Mouse (Mus musculus) left cerebral cortex, adult 2 months (tissue): ENCODE measurements around the gene Twist2. TPM values are rescaled to one million over a fixed set of nuclear protein-coding genes. Genes with fewer than 3 reads are reported as not detected.
A peak's percentile ranks its signal among the peaks of the same experiment; 100 is the strongest.

Source experiments
- DNase-seq, 2 experiments: peaks; one replicate each; pipeline ENCODE4 v3.0.0; 2021 to 2022; ENCODE audit warnings: low spot score in 2 of 2, mixed read lengths in 1 of 2; ENCODE audit errors: extremely low spot score in 1 of 2
- H3K27ac ChIP-seq: fragments of 200-600 bp; 2 replicates; pipeline ENCODE4 v1.8.1; 2022
- H3K4me3 ChIP-seq: fragments of 200-600 bp; 2 replicates; pipeline ENCODE4 v1.8.1; 2022
- CTCF ChIP-seq: fragments of 200-600 bp; IDR thresholded peaks from 2 replicates; pipeline ENCODE4 v1.8.1; 2022; ENCODE audit warnings: antibody characterized with exemption, mild to moderate bottlenecking, moderate library complexity
- intact Hi-C: fragments of 180-260 bp; cut with DNase I; formaldehyde crosslinking; loops from one replicate; pipeline ENCODE4 v1.15.1; 2025
- long read RNA-seq, 2 experiments: library from polyadenylated mRNA; stranded (forward); transcript quantifications; one replicate each; pipeline ENCODE4 v2.0.0; 2021; ENCODE audit warnings: borderline mapping rate in 2 of 2
- total RNA-seq, 2 experiments: library from RNA; stranded (reverse); gene quantifications; 2 replicates each; pipeline ENCODE4 v1.2.3; 2021

Gene Twist2
- total RNA-seq = 1 to 10 TPM; 1.2 to 1.3 TPM
- long read RNA-seq, experiment 1, partial matches to known transcripts = 0 of 1 reads
- long read RNA-seq, experiment 1, other reads (novel, unspliced or antisense) = 0 of 1 reads
- long read RNA-seq, experiment 2 = 0 reads

GRCm38 (mm10) chr1:91800967-91801843, at the start of gene Twist2:
TSS of gene Twist2 (plus strand) at chr1:91801461.
- no peak; the same call in none of the 2 replicates for TF ChIP-seq CTCF
- peak within 1 kb of the TSS; percentile 52 for H3K4me3 ChIP-seq
- intact Hi-C loops = loop anchor here (5.0 kb wide), 1 partner anchor 71 kb away; no protein-coding TSS in a partner anchor
- H3K27ac ChIP-seq = no peak within 1 kb of the TSS
- peak; percentile 28 to 40 for DNase-seq

DNA sequence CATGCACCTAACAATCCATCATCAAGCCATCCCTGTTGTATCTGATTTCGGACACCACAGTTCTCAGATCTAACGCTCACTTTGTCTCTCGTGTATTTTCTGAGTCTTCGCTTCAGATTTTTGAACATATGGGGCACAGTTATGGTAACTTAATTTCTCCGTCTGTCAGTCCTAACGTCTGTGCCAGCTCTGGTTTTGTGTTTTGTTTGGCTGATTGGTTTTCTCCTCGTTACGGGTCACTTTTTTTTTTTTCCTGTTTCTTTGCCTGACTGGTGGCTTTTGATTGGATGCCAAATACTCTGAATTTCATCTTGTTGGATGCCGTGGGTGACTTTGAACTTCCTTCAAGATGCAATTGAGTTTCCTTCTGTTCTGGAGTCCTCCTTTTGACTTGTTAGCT, 48.3 kb upstream of the Twist2 start:
- no peak overlapping the region for H3K4me3 ChIP-seq
- H3K27ac ChIP-seq = no peak overlapping the region
- intact Hi-C loops = no loop called here
- no peak for DNase-seq
- no peak for TF ChIP-seq CTCF

- Histone ChIP-seq H3K27ac (no peak overlapping the region), H3K4me3 (no peak overlapping the region)
- TF ChIP-seq CTCF = peak; percentile 78
- intact Hi-C loops = loop anchor here (1.0 to 5.0 kb wide), 5 partner anchors 117 to 232 kb away; no protein-coding TSS in a partner anchor
- peak; percentile 69 to 70 for DNase-seq
Measured at GRCm38 (mm10) chr1:91755102-91755501, 46.2 kb upstream of the Twist2 start.

- Histone ChIP-seq H3K4me3 (no peak overlapping the region), H3K27ac (no peak overlapping the region)
- no peak for TF ChIP-seq CTCF
- no peak for DNase-seq
- intact Hi-C loops = loop anchor here (5.0 kb wide), 2 partner anchors 115 to 210 kb away; no protein-coding TSS in a partner anchor
Measured at GRCm38 (mm10) chr1:91757292-91757691, 44.0 kb upstream of the Twist2 start.

- intact Hi-C loops = loop anchor here (5.0 kb wide), 2 partner anchors 114 to 209 kb away; no protein-coding TSS in a partner anchor
- TF ChIP-seq CTCF = no peak
- no peak for DNase-seq
- no peak overlapping the region for H3K4me3 ChIP-seq
- H3K27ac ChIP-seq = no peak overlapping the region
Measured at GRCm38 (mm10) chr1:91758143-91758542, 43.1 kb upstream of the Twist2 start.

- no peak for DNase-seq
- intact Hi-C loops = loop anchor here (5.0 kb wide), 2 partner anchors 113 to 208 kb away; no protein-coding TSS in a partner anchor
- H3K4me3 ChIP-seq = no peak overlapping the region
- no peak for TF ChIP-seq CTCF
- no peak overlapping the region for H3K27ac ChIP-seq
Measured at GRCm38 (mm10) chr1:91758600-91759515, 42.4 kb upstream of the Twist2 start.

GRCm38 (mm10) chr1:91760140-91760986, 40.9 kb upstream of the Twist2 start:
- Histone ChIP-seq H3K27ac (no peak overlapping the region), H3K4me3 (no peak overlapping the region)
- no peak for DNase-seq
- no peak for TF ChIP-seq CTCF
- intact Hi-C loops = no loop called here

- no peak for DNase-seq
- Histone ChIP-seq H3K4me3 (no peak overlapping the region), H3K27ac (no peak overlapping the region)
- intact Hi-C loops = no loop called here
- TF ChIP-seq CTCF = no peak
Measured at GRCm38 (mm10) chr1:91762528-91763091, 38.7 kb upstream of the Twist2 start.

GRCm38 (mm10) chr1:91770221-91770624, 31.0 kb upstream of the Twist2 start:
- intact Hi-C loops = no loop called here
- no peak for DNase-seq
- H3K27ac ChIP-seq = no peak overlapping the region
- TF ChIP-seq CTCF = no peak
- no peak overlapping the region for H3K4me3 ChIP-seq

GRCm38 (mm10) chr1:91770676-91771075, 30.6 kb upstream of the Twist2 start:
- intact Hi-C loops = no loop called here
- no peak for TF ChIP-seq CTCF
- no peak overlapping the region for H3K4me3 ChIP-seq

More at GRCm38 (mm10) chr1:91770676-91771075, 30.6 kb upstream of the Twist2 start:
- H3K27ac ChIP-seq = no peak overlapping the region
- no peak for DNase-seq
